Mouse (Mus musculus) limb, embryonic 11.5 days (tissue): Measurements from ENCODE around the gene Tm9sf3. TPM values are rescaled to one million over a fixed set of nuclear protein-coding genes. Genes with fewer than 3 reads are reported as not detected.

Experiments
- ATAC-seq: fragments of 200-750 bp; cut with Nextera tagmentation; 2 replicates; pipeline ENCODE4 v1.8.0; 2017; ENCODE audit warnings: low read depth; ENCODE audit not compliant: insufficient number of reproducible peaks, low FRiP score, low TSS enrichment
- DNase-seq: peaks from one replicate; pipeline ENCODE4 v3.0.0-alpha.2; 2015; ENCODE audit warnings: low spot score
- H3K27ac ChIP-seq: fragments of 300-500 bp; sonication (generic); replicated peaks from 2 replicates; pipeline ENCODE4 v1.5.1; 2014; ENCODE audit warnings: low read depth, mild to moderate bottlenecking, low read length
- H3K27me3 ChIP-seq: fragments of 300-500 bp; sonication (generic); 2 replicates; pipeline ENCODE4 v1.6.1; 2014; ENCODE audit warnings: mild to moderate bottlenecking, low read length, mixed read lengths; ENCODE audit not compliant: control insufficient read depth, insufficient read depth
- H3K36me3 ChIP-seq: fragments of 300-500 bp; sonication (generic); 2 replicates; pipeline ENCODE4 v1.6.1; 2014; ENCODE audit warnings: mild to moderate bottlenecking, low read length, moderate library complexity, mixed read lengths; ENCODE audit not compliant: control insufficient read depth, insufficient read depth
- H3K4me1 ChIP-seq: fragments of 300-500 bp; sonication (generic); 2 replicates; pipeline ENCODE4 v1.6.1; 2014; ENCODE audit warnings: low read length, mixed read lengths; ENCODE audit not compliant: control insufficient read depth, insufficient read depth
- H3K4me2 ChIP-seq: fragments of 300-500 bp; sonication (generic); 2 replicates; pipeline ENCODE4 v1.6.1; 2014; ENCODE audit warnings: low read depth, mild to moderate bottlenecking, moderate library complexity; ENCODE audit not compliant: severe bottlenecking
- H3K4me3 ChIP-seq: fragments of 300-500 bp; sonication (generic); 2 replicates; pipeline ENCODE4 v1.5.1; 2014; ENCODE audit warnings: low read depth, low read length
- H3K9ac ChIP-seq: fragments of 300-500 bp; sonication (generic); 2 replicates; pipeline ENCODE4 v1.6.1; 2014; ENCODE audit warnings: mild to moderate bottlenecking, low read length
- H3K9me3 ChIP-seq: fragments of 300-500 bp; sonication (generic); 2 replicates; pipeline ENCODE4 v1.6.1; 2016; ENCODE audit warnings: low read length; ENCODE audit not compliant: control insufficient read depth
- WGBS: fragments of 180-500 bp; shearing (Covaris S2); extraction: QIAGEN DNeasy Blood & Tissue Kit; methylation state at CpG from one replicate; pipeline ENCODE4 v1.1.7; 2014; 5-methylcytosine and 5-hydroxymethylcytosine counted together
- polyA plus RNA-seq: library from polyadenylated mRNA; unstranded; fragments of >200 nt; fragmentation: Nextera tagmentation; extraction: Ambion mirVana; gene quantifications from 2 replicates; pipeline ENCODE4 v1.2.1, GENCODE M21; 2014

Tm9sf3 gene
- polyA plus RNA-seq, 1 experiment from 2014 or later = 132 TPM

GRCm38 (mm10) chr19:41206041-41206810 is 57.6 kb downstream of the Tm9sf3 start:
- Histone ChIP-seq H3K27me3 (peaks cover 26% of the 10 kb centered on the region), H3K9ac (peak overlapping the region; percentile 9; the same call in 1 of the 2 replicates), H3K4me3 (peak overlapping the region; percentile 32), H3K36me3 (peaks cover 3% of the 10 kb centered on the region; the same call in 1 of the 2 replicates), H3K4me2 (peak overlapping the region; percentile 95), H3K27ac (no peak overlapping the region), H3K4me1 (0 out of 2 replicates have a peak, but pooled peaks cover 9% of the 10 kb centered on the region), H3K9me3 (no peaks in the 10 kb centered on the region)
- WGBS = under 1% methylated on average over 46 of the region's 46 CpGs
- no peak for DNase-seq
- peak; percentile 55 for ATAC-seq

- H3K27me3 ChIP-seq = peaks cover 26% of the 10 kb centered on the region
- ATAC-seq (no peak), DNase-seq (no peak)
- no peak overlapping the region for H3K9ac ChIP-seq
- 68% methylated on average over 11 of the region's 11 CpGs for WGBS
- H3K4me3 ChIP-seq = no peak overlapping the region
- 0 out of 2 replicates have a peak, but pooled peaks cover 9% of the 10 kb centered on the region for H3K4me1 ChIP-seq
- H3K9me3 ChIP-seq = no peaks in the 10 kb centered on the region
- no peak overlapping the region for H3K27ac ChIP-seq
- H3K36me3 ChIP-seq = no peaks in the 10 kb centered on the region
- H3K4me2 ChIP-seq = no peak overlapping the region
Measured at GRCm38 (mm10) chr19:41204159-41205081, 59.4 kb downstream of the Tm9sf3 start.

GRCm38 (mm10) chr19:41197606-41198005 is 66.2 kb downstream of the Tm9sf3 start:
- DNase-seq = no peak

DNA sequence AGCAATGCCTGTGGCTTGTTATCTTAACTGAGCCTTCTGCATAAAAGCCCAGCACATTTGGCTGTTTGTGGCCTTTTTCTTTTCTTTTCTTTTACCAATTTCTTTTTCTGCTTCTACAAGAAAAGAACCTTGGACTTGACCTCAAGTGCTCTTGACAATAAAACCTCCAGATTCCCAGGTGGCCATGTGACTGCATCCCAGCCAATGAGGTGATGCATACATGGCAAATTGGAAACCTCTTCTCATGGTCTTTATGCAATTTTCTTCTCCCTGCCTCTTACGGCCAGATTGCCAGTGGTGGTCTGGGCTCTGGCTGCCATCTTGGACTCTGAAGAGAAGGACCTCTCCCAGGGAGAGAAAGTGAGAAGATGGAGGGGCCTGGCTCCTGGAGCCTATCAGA is 70.4 kb downstream of the Tm9sf3 start:
- Histone ChIP-seq H3K4me3 (no peak overlapping the region), H3K36me3 (no peaks in the 10 kb centered on the region), H3K9ac (no peak overlapping the region), H3K27me3 (no peaks in the 10 kb centered on the region), H3K27ac (no peak overlapping the region), H3K4me1 (no peaks in the 10 kb centered on the region), H3K4me2 (no peak overlapping the region), H3K9me3 (no peaks in the 10 kb centered on the region)
- 84% methylated on average over 1 of the region's 1 CpGs for WGBS
- ATAC-seq (no peak), DNase-seq (no peak)

More at GRCm38 (mm10) chr19:41197606-41198005, 66.2 kb downstream of the Tm9sf3 start:
- Histone ChIP-seq H3K36me3 (no peaks in the 10 kb centered on the region), H3K27me3 (no peaks in the 10 kb centered on the region), H3K9me3 (no peaks in the 10 kb centered on the region), H3K4me1 (no peaks in the 10 kb centered on the region), H3K27ac (no peak overlapping the region), H3K4me2 (no peak overlapping the region), H3K9ac (no peak overlapping the region), H3K4me3 (no peak overlapping the region)
- 88% methylated on average over 12 of the region's 12 CpGs for WGBS
- ATAC-seq = no peak

DNA sequence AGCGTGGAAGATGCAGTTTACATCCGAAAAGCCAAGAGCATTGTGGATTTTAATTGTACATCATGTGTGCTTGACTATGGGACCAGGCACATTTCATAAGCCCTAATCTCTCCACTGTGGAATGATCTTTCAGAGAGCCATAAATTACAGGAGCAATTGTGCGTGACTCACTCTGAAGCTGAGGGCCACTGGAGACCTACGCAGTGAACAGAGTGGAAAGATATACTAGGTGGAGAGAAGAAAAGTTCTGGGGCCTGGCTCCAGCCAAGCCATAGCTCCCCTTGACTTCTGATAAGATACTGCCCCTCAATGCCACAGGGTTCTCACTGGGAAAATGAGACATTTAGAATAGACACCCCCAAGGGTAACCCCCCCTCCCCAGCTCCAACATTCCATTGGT is 70.8 kb downstream of the Tm9sf3 start:
- ATAC-seq = no peak
- H3K27me3 ChIP-seq = no peaks in the 10 kb centered on the region
- DNase-seq = no peak
- H3K36me3 ChIP-seq = no peaks in the 10 kb centered on the region
- no peak overlapping the region for H3K4me3 ChIP-seq
- no peak overlapping the region for H3K9ac ChIP-seq
- H3K4me2 ChIP-seq = no peak overlapping the region
- WGBS = 87% methylated on average over 4 of the region's 4 CpGs
- no peaks in the 10 kb centered on the region for H3K9me3 ChIP-seq
- no peaks in the 10 kb centered on the region for H3K4me1 ChIP-seq
- no peak overlapping the region for H3K27ac ChIP-seq

DNA sequence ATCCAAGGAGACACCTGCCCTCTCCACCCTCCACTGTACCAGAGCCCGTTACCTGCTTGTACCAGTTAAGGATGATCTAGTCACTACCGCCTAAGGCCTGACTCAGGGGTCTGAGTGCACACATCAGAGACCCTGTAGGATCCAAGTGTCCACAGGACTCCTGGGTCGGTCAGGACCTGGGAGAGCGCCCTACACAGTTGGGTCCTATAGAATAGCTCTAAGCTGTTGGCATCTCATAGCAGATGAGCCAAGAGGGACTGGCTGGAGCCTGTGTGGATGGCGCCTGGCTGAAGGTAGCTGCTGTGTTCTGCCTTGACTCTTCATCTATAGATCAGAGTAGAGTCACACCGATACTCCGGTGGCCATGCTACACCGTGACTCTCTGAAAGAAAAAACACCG is 72.1 kb downstream of the Tm9sf3 start:
- Histone ChIP-seq H3K36me3 (no peaks in the 10 kb centered on the region), H3K4me1 (no peaks in the 10 kb centered on the region), H3K27ac (no peak overlapping the region), H3K27me3 (no peaks in the 10 kb centered on the region), H3K4me2 (no peak overlapping the region), H3K9ac (no peak overlapping the region), H3K4me3 (no peak overlapping the region), H3K9me3 (no peaks in the 10 kb centered on the region)
- no peak for ATAC-seq
- DNase-seq = peak; percentile 71
- WGBS = 77% methylated on average over 9 of the region's 9 CpGs

GRCm38 (mm10) chr19:41190876-41191434 is 72.8 kb downstream of the Tm9sf3 start:
- H3K4me2 ChIP-seq = no peak overlapping the region
- no peak overlapping the region for H3K27ac ChIP-seq
- H3K4me1 ChIP-seq = no peaks in the 10 kb centered on the region
- no peaks in the 10 kb centered on the region for H3K27me3 ChIP-seq
- H3K36me3 ChIP-seq = no peaks in the 10 kb centered on the region
- no peak overlapping the region for H3K4me3 ChIP-seq
- ATAC-seq (no peak), DNase-seq (no peak)
- no peaks in the 10 kb centered on the region for H3K9me3 ChIP-seq
- H3K9ac ChIP-seq = no peak overlapping the region
- WGBS = 67% methylated on average over 6 of the region's 6 CpGs

- no peak for DNase-seq
- H3K4me2 ChIP-seq = no peak overlapping the region
- no peak for ATAC-seq
- no peaks in the 10 kb centered on the region for H3K4me1 ChIP-seq
- no peak overlapping the region for H3K27ac ChIP-seq
- no peak overlapping the region for H3K9ac ChIP-seq
- H3K36me3 ChIP-seq = no peaks in the 10 kb centered on the region
- H3K4me3 ChIP-seq = no peak overlapping the region
- H3K27me3 ChIP-seq = no peaks in the 10 kb centered on the region
- WGBS = 55% methylated on average over 6 of the region's 6 CpGs
- H3K9me3 ChIP-seq = no peaks in the 10 kb centered on the region
Measured at GRCm38 (mm10) chr19:41177331-41177730, 86.5 kb downstream of the Tm9sf3 start.
